Mouse (Mus musculus) urinary bladder, postnatal 36 days (tissue): ENCODE measurements around the gene Cenpv.

Experiments
- DNase-seq, 2 experiments: peaks; one replicate each; pipeline ENCODE4 v3.0.0; 2022; ENCODE audit warnings: low spot score in 2 of 2, mixed read lengths in 1 of 2

The Cenpv gene

DNA sequence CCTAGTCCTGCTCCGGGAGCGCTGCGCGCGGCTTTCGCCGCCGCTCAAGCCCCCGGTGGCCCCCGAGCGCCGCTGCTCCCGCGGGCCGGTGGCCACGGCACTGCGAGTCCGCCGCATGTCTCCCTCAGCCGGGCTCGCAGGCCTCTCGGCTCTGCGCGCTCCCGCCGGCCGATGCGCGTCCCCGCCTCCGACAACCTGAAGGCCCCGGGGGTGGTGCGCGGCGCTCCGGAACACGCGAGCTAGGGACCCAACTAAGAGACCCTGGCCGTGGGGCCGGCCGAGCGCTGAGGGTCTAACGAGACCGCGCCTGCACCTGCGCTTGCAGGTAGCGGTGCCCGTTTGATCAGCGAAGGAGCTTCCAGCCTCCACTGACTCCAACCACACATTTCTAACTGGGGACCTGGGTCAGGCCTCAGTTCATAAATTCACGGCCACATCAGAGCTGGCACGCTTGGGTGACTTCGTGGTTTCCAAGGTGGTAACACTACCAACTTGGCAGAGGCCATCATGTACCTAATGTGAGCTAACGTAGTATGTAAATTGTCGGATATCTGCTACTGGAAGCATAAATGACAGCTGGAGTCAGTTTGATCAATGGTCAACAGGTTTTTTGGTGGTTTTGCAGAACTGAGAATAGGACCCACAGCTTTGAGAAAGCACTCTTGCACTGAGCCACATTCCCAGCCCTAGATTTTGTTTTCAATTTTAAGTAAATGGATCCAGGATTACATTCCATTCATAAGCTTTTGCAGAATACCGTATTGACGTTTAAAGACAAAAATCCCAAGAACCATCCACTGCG lies at the start of gene Cenpv:
Gene Cenpv, minus strand, starts transcription at position 173 of the 802 bp plus-strand sequence.
- DNase-seq, result peak; percentile 64 to 71

DNA sequence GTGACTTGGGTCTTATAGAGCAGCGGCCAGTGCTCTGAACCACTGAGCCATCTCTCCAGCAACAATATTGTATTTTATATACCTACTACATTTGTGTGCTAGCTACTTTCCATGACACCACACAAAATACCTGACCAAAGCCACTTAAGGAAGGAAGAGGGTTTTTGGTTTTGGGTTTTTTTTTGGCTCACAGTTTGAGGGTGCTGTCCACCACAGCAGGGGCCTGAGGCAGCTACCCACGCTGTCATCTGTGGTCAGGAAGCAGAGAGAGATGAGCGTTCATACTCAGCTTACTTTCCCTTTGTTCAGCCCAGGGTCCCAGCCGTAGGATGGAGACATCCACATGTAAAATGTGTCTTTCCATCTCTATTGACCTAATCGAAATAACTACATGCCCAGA lies 48.0 kb upstream of the Cenpv start:
- no peak for DNase-seq

DNA sequence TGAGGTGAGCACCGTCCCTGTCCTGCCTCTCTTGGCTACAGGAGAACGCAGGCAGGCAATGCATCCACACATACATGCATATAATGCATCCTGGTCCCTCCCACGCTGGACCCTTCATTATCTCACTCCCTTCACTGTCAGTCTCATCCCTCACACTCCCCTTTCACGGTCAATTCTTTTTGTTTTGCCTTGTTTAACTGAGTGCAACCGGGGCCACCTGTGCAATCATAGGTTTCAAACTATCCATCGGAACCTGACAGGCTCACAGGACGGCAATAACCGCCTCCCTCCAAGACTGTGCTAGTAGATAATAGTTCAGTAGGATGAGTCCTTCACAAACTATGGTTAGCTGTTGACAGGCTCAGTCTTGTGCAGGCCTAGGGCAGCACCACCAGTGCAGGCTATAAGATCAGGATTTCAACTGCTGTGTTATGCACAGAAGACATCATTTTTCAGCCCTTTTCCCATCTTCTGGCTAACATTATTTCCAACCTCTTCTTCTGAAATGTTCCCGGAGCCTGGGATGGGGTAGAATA lies 45.7 kb upstream of the Cenpv start:
- DNase-seq, result no peak

DNA sequence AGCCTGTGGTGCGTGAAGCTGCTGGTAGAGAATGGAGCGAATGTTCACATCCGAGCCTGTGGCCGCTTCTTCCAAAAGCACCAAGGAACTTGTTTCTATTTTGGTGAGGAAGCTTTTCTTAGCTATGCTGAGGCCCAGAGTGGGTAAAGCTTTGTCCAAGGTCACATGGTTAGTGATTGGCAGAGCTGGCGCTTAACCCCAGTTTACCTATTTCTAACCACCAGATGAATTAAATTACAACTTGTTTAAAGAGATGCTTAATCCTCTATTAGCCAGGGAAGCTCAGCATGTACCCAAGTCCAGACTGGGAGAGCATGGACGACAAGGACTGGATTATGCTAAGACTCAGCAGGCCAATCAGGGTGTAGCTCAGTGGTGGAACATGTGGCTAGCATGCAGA lies 44.0 kb upstream of the Cenpv start:
- no peak for DNase-seq

DNA sequence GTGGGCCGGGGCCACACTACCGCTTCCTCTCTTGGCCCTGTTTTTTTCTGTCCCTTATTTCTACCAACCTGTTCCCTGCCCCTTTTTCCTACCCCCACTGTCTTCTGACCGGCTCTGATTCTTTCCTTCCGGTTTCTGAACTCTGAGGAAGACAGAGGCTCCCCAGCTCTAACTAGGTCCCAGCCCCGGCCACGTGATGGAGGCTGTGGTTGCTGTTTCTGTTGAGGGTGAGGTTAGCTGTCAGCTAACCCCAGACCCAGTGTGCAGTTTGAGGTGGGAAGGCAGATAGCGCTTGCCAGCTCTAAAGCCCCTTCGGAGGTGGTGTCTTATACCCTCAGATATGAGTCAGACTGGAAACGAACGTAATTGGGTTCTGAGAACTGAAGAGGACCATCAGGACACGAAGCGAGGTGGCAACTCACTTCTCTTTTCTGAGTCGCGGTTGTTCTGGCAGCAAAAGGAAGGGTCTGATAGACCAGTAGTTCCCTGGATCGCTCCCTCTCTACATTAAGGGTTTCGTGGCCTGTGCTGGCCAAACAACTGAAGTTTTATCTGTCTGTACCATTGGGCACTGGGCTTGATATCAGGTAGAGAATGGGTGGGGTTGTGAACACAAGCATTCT lies 37.6 kb upstream of the Cenpv start:
- no peak for DNase-seq

DNA sequence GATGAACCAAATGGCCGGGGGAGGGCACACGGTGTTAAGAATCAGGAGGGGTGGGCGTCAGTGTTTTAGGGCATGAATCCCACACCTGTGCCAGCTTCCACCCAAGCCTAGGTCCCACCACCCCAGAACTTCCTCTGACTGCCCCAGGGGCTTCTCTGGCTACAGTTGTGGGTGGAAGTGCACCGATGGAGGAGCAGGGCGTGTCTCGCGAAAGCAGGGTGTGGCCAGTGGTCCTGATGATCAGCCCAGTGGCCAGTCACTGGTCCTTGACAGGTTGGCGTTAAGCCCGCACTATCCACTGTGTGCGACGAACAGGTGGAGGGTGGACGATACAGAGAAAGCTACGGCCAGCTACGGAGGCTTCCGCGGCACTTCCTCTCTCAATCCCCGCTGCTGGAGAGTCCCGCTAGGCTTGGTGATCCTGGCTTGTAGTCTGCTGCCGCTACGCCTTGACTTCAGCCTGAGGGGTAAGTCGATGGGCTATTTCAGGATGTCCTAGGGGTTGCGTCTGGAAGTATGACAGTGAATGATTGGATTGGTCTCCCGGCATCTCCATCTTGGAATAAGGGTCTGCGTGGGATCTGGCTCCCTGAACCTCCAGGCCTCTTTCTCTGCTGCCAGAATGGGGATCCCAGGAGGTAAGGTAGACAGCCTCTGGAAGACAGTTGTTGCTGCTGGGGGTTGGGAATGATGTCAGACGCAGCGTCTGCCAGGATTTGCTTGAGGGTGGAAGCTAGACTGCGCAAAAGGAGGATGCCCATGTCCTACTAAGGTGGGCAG lies 36.8 kb upstream of the Cenpv start:
- peak in 1 of 2 experiments; percentile 29 for DNase-seq

DNA sequence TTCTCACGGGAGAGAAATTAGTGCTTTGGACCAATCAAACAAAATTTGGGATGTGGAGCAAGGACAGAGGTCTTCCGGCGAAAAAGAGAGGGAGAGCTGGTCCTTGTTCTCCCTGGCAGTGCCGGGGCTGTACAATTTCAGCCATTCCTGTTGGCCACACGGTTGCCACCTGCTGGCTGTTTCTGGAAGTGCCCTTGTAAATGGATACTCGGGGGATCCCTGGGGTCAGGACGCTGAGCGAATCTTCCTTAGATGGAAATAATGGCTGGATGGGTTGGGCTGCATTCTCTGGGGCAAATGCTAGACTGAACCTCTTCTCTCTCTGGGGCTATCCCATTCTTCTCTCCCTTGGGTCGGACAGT lies 36.2 kb upstream of the Cenpv start:
- peak; percentile 78 to 85 for DNase-seq

DNA sequence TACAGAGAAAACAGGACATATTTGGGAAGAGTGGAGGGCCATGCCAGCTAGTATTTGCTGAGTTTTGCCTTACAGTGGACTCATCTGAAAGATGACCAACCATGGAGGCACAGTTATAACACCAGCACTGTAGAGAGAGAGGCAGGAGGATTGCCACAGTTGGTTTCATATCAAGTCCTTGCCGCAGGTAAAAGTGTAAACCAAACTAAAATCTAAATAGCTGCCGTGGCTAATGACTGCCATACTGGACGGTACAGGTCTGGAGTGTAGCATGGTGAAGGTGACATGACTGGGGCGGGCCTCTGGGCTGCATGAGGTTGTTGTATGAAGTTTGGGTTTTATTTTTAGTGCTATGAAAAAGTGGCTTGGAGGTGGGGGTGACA lies 35.6 kb upstream of the Cenpv start:
- DNase-seq, result no peak

DNA sequence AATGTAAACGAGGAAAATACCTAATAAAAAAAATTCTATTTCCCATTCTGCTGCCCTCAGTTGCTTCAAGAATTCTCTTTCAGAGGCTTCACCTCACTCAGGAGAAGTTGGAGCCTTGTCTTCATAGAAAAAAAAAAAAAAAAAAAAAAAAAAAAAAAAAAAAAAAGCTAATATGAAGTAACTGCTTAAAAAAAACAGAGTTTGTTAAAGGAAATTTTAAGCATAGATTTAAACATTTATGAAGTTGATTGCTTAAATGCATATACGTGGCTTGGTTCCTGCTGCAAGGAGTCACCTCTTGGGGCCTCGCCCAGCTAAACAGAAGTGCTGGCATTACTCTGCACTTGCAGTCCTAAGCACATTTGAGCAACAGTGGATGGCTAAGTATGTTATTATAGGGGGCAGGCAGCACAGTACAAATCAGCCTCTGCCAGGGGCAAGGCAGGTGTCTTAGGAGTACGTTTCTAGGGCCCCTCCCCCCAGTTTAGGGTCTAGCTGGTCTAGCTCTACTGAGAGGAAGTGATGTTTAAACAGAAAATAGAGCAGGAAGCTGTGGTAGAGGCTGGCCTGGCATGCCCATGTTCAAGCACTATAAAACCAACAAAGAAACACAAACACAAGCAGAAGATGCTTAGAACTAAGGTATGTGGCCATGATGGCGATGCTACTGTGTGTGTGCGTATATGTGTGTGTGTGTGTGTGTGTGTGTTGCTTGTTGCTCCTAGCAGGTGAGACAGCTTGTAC lies 35.1 kb upstream of the Cenpv start, which contains the start of gene Trpv2:
Gene Trpv2, plus strand, starts transcription at position 528 of the 744 bp plus-strand sequence.
- DNase-seq, result no peak

DNA sequence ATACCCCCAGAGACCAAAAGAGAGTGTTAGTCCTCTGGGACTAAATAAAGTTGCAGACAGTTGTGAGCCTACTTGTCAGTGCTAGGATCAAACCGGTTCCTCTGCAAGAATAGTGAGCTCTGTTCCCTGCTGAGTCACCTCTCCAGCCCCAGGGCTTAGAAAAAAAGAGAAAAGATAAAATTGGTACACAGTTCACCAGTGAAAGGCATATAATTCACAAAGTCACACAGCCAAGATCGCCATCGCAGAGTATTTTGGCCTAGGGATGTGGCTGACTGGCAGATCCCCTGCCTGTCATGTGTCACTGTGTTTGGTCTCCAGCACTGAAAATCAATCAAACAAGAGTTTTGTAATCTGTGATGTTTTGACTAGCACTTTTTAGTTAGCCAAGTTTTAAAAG lies 29.2 kb upstream of the Cenpv start:
- peak in 1 of 2 experiments; percentile 24 for DNase-seq

DNA sequence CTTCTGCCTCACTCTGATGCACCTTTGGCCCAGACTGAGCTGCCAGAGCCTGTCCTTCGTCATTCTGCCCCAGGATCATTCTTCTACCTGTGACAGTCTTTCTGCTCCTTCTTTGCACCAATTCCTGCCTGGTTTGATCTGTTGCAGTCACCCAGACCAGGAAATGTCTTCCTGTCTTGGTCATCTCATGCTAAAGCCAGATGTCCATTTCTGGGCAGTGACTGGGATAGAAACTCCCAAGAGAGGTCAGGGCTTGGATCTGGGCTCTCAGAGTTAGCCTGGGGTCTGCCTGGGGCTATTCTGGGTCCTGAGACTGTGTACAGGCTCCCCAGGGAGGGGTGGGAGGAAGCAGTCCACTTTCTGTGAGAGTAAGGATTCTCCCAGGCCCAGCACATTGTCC lies 27.1 kb upstream of the Cenpv start:
- peak in 1 of 2 experiments; percentile 18 for DNase-seq

DNA sequence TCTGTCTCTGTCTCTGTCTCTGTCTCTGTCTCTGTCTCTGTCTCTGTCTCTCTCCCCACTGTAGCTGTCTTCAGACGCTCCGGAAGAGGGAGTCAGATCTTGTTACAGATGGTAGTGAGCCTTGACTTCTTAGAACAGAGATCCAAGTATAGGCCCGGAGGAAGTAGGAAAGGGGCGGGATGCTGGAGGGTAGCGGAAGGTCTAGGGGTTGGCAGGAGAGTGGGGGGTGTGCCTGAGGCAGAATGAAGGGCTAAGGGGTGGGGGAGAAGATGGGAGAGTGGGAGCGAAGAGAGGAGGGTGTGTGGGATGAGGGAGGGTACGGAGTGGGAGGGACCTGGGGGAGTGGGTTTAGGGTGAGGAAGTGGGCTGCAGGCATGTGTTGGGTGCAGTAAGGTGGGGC lies 26.7 kb upstream of the Cenpv start:
- no peak for DNase-seq

DNA sequence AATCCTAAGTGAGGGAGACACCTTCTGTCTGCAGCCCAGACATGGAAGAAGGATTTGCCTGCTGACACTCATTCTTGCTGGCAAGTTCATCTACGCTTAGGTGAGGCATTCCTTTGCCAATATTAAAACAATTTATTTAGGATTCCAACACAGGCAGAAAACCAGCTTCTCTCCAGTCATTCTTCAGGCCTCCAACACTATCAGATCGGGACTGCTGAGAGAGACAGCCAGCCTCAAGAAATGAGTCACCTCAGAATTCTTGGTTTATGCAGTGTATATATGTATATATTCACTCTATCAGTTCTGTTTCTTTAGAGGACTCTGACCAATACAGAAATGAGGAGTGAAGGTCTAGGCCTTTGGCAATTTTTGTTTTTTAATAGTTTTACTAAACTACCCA lies 24.5 kb upstream of the Cenpv start:
- no peak for DNase-seq

DNA sequence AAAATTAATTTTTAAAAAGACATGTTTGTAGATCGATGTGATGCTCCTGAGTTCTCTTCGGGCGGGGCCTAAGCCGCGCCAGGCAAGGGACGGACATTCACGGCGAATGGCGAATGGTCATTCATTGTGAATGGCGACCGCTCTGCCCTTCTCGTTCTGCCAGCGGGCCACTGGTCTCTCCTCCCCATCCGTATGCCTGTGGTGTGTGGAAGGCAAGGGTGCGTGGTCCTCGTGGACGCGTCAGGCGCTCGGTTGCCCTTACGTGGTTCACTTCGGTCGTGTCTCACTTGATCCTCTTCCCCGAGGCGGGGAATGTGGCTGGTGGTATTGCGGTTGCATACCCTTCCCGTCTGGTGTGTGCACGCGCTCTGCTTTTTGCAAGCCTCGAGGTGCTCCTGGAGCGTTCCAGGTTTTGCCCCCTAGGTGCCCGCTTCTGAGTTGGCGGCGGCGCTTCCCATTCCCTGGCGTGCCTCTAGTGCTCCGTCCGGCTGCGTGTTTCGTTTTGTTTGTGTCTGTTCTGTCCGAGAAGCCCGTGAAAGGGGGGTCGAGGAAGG lies 21.5 kb upstream of the Cenpv start:
- DNase-seq, result peak in 1 of 2 experiments; percentile 16

DNA sequence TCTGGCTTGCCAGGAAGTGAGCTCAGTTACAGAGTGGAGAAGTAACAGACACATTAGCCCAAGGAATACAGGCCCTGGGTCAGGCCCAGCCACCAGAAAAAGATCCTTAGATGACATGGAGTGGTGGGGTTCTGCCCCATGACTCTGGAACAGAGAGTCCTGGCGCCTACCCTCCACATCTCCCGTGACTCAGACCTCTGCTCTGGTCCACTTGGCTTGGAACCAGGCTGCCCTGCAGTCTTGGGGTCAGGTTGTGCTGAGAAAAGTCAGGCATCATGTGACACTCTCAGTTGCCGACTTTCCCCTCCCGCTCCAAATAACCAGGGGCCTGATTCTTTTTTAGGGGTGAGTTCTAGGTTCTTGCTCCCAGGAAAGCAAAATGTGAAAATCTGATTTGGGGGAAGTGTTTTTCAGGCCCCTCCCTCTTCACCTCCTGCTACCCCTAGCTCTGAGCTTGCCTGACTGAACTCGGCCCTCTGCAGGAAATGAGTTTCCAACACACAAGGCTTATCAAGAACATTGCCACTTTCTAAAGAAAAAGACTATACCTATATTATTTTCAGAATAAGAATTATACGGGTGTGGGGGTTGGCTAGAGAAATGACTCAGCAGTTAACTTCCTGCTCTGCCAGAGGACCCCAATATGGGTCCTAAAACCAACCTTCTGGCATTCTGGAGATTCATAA lies 20.0 kb upstream of the Cenpv start:
- DNase-seq, result peak; percentile 62 to 85

DNA sequence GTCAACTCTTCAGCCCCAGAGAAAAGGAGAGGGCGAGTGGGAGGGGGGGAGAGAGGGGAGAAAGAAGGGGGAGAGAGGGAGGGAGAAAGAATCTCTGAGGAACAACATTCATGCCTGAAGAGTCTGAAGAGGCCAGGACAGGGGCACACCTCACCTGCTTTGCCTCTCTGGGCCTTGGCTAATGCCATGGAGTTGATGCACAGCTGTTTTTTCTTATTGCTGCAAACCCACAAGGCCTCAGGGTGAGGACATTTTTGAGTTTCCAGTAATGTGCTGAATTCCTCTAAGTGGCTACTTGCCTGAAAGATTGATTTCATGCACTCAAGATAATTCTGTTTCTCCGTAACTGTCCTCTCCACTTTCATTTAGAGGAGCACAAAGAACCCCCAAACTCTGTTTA lies 19.1 kb upstream of the Cenpv start:
- no peak for DNase-seq

DNA sequence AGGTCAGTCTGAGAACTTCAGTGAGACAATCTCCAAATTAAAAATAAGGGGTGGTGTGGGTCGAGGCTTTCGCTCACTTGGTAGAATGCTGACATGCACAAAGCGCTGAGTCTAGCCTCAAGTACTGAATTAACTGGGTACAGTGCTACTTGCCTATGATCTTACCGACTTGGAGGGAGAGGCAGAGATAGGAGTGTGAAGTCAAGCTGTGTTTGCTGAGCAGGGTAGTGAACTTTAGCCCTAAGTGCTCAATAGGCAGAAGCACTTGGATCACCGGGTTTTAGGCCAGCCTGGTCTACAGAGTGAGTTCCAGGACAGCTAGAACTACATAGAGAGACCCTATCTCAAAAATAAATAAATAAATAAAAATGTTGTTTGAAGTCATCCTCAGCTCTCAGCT lies 18.1 kb upstream of the Cenpv start:
- DNase-seq, result no peak

DNA sequence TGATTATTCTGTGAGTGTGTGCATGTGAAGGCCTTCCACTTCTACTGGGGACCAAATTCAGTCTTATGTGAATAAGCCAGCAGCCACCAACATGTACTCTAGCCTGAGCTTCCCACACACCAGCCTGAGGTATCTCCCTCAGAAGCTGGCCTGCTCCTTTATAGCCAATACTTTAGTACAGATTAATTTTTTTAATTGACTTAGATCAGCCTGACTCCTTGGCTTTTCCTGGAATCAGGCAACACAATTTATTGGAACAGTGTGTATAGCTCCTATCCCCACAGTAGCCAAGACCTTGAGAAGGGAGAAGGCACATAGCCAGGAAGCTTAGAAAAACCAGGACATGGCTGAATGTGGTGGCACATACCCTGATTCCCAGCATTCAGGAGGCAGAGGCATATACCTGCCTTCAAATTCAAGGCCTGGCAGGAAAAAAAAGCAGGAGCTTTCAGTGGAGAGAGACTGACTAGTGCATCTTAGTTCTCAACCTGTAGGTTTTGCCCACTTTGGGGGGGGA lies 16.9 kb upstream of the Cenpv start:
- DNase-seq, result no peak

DNA sequence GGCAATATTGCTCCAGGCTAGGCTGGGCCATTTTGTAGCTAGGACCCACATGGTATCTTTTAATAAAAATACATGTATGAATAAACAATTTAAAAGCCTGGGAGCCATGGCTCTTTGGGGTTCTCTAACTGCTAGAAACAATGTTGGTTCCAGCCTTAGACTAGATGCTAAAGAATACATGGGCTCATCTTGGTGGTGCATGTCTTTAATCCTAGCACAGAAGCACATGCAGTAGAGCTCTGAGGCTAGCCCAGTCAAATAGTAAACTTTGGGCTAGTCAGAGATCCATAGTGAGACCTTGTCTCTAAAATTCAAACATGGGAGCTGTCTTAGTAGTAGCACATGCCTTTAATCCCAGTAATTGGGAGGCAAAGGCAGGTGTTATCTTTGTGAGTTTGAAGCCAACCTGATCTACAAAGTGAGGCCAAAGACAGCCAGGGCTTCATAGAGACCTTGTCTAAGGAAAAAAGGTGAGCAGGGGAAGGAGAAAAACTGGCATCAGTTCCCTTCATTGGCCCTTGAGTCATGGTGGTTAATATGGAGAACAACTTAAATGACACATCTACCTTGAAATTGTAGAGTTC lies 16.0 kb upstream of the Cenpv start:
- no peak for DNase-seq
